Mouse (Mus musculus) left cerebral cortex, adult 8-10 months (tissue): ENCODE measurements around the gene Gimap1. TPM values are rescaled to one million over a fixed set of nuclear protein-coding genes. Genes with fewer than 3 reads are reported as not detected.

Experiments used
- total RNA-seq, 4 experiments: library from RNA; stranded (reverse); gene quantifications; 2 replicates each; pipeline ENCODE4 v1.2.4; 2022

Gene Gimap1
- total RNA-seq, 4 experiments from 2014 or later, result 1.6 to 2.8 (median 1.8) TPM

Other genes with a start within 250 kb of the Gimap1 start
- gene Atp6v0e2, start 201.4 kb upstream of the Gimap1 start, total RNA-seq, result 100 to 1,000 TPM; 400 to 422 (median 415) TPM
- gene Lrrc61, start 184.3 kb upstream of the Gimap1 start, total RNA-seq, result 10 to 100 TPM; 41.6 to 55.1 (median 46.4) TPM
- 10 to 100 TPM; 16.1 to 17.3 (median 16.9) TPM for gene Rarres2, start 166.3 kb upstream of the Gimap1 start, total RNA-seq
- gene Gm45021, start 149.4 kb upstream of the Gimap1 start, total RNA-seq, result not detected
- 10 to 100 TPM; 62.2 to 67.3 (median 64.6) TPM for gene Repin1, start 145.2 kb upstream of the Gimap1 start, total RNA-seq
- gene Gm44965, start 145.1 kb upstream of the Gimap1 start, total RNA-seq, result 1 to 10 TPM in 1 of 4 experiments, not detected in 3; 1.6 TPM
- gene Zfp775, start 137.0 kb upstream of the Gimap1 start, total RNA-seq, result 1 to 10 TPM; 7.7 to 9.5 (median 7.8) TPM
- 10 to 100 TPM; 15.2 to 16.7 (median 16.1) TPM for gene AI854703, start 112.3 kb upstream of the Gimap1 start, total RNA-seq
- gene Gimap8, start 91.8 kb upstream of the Gimap1 start, total RNA-seq, result 1 to 10 TPM in 1 of 4 experiments, under 1 TPM in 3; 0.77 to 1.0 (median 0.83) TPM
- gene Gimap9, start 62.9 kb upstream of the Gimap1 start, total RNA-seq, result 1 to 10 TPM in 1 of 4 experiments, under 1 TPM in 3; 0.36 to 1.0 (median 0.45) TPM
- gene Gimap4, start 54.5 kb upstream of the Gimap1 start, total RNA-seq, result under 1 TPM in 3 of 4 experiments, not detected in 1; 0.41 to 0.56 (median 0.55) TPM
- 1 to 10 TPM; 3.1 to 4.3 (median 4.0) TPM for gene Gimap6, start 30.8 kb upstream of the Gimap1 start, total RNA-seq
- 1 to 10 TPM in 1 of 4 experiments, not detected in 3; 2.3 TPM for gene Gm28053, start 20.4 kb upstream of the Gimap1 start, total RNA-seq
- not detected for gene Gimap7, start 20.4 kb upstream of the Gimap1 start, total RNA-seq
- 1 to 10 TPM in 1 of 4 experiments, under 1 TPM in 3; 0.32 to 1.2 (median 0.89) TPM for gene Gimap5, start 7.1 kb downstream of the Gimap1 start, total RNA-seq
- not detected for gene Gimap3, start 31.8 kb downstream of the Gimap1 start, total RNA-seq
- gene Tmem176a, start 101.9 kb downstream of the Gimap1 start, total RNA-seq, result 10 to 100 TPM; 28.8 to 63.0 (median 40.9) TPM
- gene Tmem176b, start 102.4 kb downstream of the Gimap1 start, total RNA-seq, result 10 to 100 TPM; 48.3 to 96.9 (median 67.8) TPM
- gene Aoc1, start 133.8 kb downstream of the Gimap1 start, total RNA-seq, result not detected
- gene 1600015I10Rik, start 190.8 kb downstream of the Gimap1 start, total RNA-seq, result not detected
- gene Doxl2, start 235.9 kb downstream of the Gimap1 start, total RNA-seq, result not detected
- not detected for gene Svs1, start 247.8 kb downstream of the Gimap1 start, total RNA-seq